Mouse (Mus musculus): ENCODE data around the gene Timm22. TPM values are rescaled to one million over a fixed set of nuclear protein-coding genes. Genes with fewer than 3 reads are reported as not detected.
A peak's percentile ranks its signal among the peaks of the same experiment; 100 is the strongest.

The Timm22 gene
- 35.6 and 37.6 TPM in 2 replicates for total RNA-seq (2021)
- long read RNA-seq, experiment 1, transcript Timm22-201 (4 exons, 2,817 nt): major isoform, 56 of 66 reads
- long read RNA-seq, experiment 1, partial matches to known transcripts: 0 of 66 reads
- long read RNA-seq, experiment 1, other reads (novel, unspliced or antisense): 5 of 66 reads
- long read RNA-seq, experiment 2, transcript Timm22-201 (4 exons, 2,817 nt): major isoform, 40 of 54 reads
- long read RNA-seq, experiment 2, partial matches to known transcripts: 1 of 54 reads
- long read RNA-seq, experiment 2, other reads (novel, unspliced or antisense): 11 of 54 reads

DNA sequence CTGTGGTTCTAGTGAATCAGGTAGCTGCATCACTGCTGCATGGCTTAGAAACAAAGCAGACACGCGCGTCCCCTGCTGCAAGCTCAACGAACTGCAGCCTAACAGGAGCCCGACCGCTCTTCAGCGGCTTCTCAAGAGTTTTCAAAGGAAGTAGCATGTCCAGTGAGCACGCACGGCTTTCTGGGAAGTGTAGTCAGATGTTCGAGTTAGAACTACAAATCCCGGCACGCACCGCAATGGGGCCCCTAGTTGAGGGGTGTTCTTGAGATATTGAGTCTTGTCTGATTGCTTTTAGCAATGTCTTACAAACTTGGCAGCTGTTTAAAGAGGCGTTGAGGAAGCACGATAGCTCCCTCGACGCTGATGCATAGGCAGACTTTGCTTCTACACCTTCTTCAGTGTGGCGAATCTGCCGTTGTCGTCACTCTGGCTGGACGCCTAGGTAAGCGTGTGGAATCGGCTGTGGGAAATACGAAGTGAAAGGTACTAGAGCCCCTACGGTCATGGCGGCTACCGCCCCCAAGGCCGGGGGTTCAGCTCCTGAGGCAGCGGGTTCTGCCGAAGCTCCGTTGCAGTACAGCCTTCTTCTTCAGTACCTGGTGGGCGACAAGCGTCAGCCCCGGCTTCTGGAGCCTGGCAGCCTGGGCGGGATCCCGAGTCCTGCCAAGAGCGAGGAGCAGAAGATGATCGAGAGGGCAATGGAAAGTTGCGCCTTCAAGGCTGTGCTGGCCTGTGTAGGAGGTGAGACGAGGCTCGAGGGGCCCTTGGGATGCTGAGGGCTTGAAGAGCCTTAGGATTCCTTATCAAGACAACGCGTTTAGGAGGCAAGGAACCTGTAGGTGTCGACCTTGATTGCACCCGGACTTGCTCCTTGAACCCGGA, at the start of gene Timm22:
Gene Timm22, plus strand, starts transcription at position 251 of the 882 bp plus-strand sequence.
- peak; percentile 95 for DNase-seq

- no peak for DNase-seq
Measured at GRCm38 (mm10) chr11:76357464-76357863, 49.3 kb upstream of the Timm22 start.

DNA sequence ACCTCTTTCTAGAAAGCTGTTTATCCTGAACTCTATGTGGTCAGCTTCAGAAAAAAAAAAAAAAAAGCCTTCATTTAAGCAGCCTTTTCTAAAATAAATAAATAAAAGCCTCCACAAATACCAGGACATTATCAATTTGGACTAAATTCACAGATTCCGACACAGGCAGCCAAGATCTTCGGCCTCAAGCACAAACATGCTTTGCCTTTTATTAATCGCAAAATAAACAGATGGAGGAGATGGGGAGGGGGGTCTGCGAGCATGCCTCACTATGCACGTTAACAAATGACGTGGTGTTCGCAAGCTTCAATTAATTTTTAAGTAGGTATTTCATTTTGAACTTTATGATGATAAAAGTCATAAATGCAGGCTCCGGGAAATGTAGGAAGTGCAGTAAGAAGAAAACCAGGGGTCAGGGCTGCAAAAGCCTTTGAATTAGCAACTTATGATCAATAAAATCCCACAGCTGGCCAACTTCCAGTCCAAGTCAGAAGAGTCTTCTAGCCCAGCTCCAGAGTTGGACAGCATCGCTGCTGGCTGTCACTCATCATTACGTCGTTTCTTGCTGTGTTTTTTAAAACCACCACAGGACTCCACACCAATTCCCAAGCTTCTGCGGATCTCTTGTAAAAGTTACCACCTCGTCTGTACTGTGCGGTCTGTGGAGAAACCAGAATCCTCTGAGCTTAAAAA, 48.0 kb upstream of the Timm22 start:
- DNase-seq: no peak

GRCm38 (mm10) chr11:76360255-76360654, 46.5 kb upstream of the Timm22 start:
- peak; percentile 35 for DNase-seq

- DNase-seq: peak; percentile 50
Measured at GRCm38 (mm10) chr11:76361422-76361821, 45.3 kb upstream of the Timm22 start.

GRCm38 (mm10) chr11:76363178-76363577, 43.6 kb upstream of the Timm22 start:
- DNase-seq: peak; percentile 64

DNA sequence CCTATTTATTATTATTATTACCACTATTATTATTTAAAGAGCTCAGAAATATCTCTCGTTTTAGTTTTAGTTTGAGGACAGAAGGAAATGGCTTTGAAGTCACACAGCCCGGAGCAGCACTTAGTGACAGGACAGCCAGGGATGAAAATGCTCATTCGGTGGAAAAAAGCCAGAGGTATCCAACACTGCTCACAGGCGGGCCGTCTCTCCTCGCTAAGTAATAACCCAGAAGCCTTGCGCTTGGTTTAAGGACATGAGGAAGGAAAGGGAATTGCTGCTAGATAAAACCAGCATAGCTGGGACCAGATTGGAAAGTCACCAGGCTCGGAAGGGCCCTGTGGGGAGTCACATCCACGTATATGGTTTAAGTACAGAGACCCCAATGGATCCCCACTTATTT, 43.1 kb upstream of the Timm22 start:
- DNase-seq: peak; percentile 28

- DNase-seq: no peak
Measured at GRCm38 (mm10) chr11:76364038-76364437, 42.7 kb upstream of the Timm22 start.

GRCm38 (mm10) chr11:76366720-76367119, 40.0 kb upstream of the Timm22 start:
- no peak for DNase-seq

GRCm38 (mm10) chr11:76370491-76370890, 36.3 kb upstream of the Timm22 start:
- no peak for DNase-seq

GRCm38 (mm10) chr11:76372120-76372519, 34.6 kb upstream of the Timm22 start:
- no peak for DNase-seq

GRCm38 (mm10) chr11:76372534-76372933, 34.2 kb upstream of the Timm22 start:
- no peak for DNase-seq

GRCm38 (mm10) chr11:76374491-76375185, 32.1 kb upstream of the Timm22 start:
- DNase-seq: peak; percentile 90

- DNase-seq: no peak
Measured at GRCm38 (mm10) chr11:76376425-76376824, 30.3 kb upstream of the Timm22 start.

- peak; percentile 73 for DNase-seq
Measured at GRCm38 (mm10) chr11:76379921-76380544, 26.7 kb upstream of the Timm22 start.

DNA sequence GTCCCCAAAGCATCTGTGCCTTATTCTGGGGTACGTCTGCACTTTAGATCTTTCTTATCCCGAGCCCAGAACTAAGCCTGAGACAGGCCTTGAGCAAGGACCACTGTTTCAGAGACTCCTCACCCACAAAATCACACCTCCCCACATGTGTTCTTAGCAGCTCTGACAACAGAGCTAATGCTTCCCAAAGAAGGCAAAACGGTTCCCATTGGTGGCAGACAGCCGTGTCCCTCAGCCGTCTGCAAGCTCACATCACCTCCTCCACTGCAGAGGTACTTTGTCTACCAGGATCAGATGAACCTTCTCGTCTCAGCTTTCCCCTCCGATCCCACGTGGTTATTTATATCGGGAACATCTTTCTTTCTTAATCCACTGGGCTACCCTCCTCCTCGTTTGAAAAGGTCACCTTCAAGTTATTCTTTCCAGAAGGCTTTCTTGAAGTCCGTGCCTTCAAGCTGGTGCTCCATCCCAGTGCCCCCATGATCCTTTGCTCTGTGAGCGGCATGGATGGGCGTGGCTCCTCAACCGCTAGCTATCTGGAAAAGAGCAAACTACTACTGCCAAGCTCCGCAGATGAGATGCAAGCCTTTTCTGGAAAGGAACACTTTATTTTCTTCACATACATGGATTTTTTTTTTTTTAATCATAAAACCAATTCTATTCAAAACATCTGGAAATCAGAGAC, 25.4 kb upstream of the Timm22 start:
- DNase-seq: no peak

DNA sequence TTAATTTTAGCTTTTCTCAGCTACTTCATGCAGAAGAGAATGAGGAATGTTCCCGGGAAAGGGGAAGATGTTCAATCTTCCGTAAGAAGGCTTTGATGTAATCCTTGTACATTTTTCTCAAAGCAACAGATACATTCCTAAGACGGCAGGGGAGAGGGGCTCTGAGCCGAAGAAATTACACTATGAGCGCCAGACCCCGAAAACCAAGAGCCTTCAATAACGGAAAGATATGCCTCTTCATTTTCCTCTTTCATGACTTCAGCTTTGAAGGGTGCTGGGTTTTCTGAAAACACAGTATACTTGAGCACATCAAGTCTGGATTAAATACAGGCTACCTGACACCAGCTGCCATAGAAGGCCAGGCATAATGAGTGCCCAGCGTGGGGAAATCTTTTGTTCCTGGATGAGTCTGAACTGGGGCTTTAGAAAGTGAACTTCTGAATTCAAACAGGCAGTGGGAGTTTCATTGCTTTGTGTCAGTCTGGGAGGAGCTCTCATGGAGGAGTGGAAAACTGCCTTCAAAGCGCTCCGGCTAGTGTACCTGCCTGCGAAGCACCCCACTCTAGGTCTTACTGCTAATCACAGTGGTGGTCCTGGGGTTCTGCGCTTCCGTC, 23.9 kb upstream of the Timm22 start:
- DNase-seq: no peak

- DNase-seq: no peak
Measured at GRCm38 (mm10) chr11:76384307-76384706, 22.4 kb upstream of the Timm22 start.

GRCm38 (mm10) chr11:76385017-76385416, 21.7 kb upstream of the Timm22 start:
- DNase-seq: no peak

DNA sequence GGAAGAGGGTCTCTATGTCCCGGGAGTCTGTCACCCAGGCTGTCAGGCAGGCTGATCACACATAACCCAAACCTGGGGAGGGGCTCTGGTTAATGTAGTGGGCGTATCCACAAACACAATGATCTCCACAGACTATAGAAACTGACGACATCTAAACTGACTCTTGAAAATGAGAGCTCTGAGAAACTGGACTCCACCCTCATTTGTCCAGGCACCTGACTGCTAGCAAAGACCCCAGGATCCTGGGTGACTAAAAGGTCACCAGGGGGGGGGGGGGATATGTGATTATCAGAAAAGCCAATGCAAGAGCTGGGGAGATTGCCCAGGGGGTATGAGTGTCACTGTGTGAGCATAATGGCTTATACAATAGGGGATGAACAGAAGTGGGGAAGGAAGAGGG, 21.0 kb upstream of the Timm22 start:
- no peak for DNase-seq

- DNase-seq: no peak
Measured at GRCm38 (mm10) chr11:76387097-76387496, 19.7 kb upstream of the Timm22 start.
